Mouse (Mus musculus): ENCODE measurements around the gene Spem2.

The Spem2 gene

GRCm38 (mm10) chr11:69767625-69767909 lies 50.7 kb downstream of the Spem2 start:
- ChIA-PET POLR2A (interaction anchor here (0.6 to 6.3 kb wide), 30 partner anchors 8 to 133 kb away, joined by 3 to 57 read pairs (median 5); partner anchors contain the start of genes Nlgn2 (in 2 of the 4), 2810408A11Rik (in 1 of the 4), Chrnb1 (in 1 of the 4) and Fgf11 (in 1 of the 4)), CTCF (interaction anchor here in 1 of 4 experiments (0.7 kb wide), 1 partner anchor 34 kb away, joined by 3 read pairs; the partner anchor contains the start of gene Fgf11)

DNA sequence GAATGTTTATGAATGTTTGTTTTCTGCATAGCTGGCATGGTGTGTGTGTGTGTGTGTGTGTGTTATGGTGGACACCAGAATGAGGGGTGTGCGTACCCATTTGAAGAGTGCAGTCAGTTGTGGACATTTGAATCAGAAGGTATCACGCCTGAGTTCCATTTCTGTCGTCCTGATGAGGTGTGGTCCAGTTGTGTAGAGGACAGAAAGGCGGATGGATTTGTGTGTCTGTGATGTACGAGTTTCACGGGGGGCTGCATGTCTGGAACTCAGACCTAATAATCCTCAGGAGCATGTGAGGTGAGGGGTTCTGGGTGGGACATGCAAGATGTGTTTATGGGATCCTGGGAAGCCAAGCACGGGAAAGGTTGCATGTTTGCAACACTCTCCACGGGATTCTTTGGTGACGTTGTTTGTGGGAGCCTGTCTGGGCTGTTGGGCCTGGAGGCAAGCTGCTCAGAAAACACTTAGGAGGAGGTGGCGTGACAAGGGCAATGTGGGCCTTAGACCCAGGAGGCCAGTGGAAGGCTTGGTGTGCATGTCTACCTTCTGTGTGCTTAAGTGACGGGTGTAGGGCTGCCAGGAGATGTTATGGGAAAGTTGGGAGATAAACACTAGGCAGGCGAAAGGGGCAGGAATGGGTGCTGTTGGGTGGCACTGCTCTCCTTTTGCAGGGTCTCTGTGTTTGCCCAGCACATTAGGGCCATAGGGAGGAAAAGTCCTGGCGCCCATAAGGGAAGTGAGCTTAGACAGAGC lies 51.2 kb downstream of the Spem2 start:
- CTCF ChIA-PET: interaction anchor here in 1 of 4 experiments (0.7 kb wide), 1 partner anchor 34 kb away, joined by 3 read pairs; the partner anchor contains the start of gene Fgf11
- POLR2A ChIA-PET: interaction anchor here (0.6 to 6.3 kb wide), 33 partner anchors 8 to 134 kb away, joined by 3 to 57 read pairs (median 4); partner anchors contain the start of genes Chrnb1 (in 2 of the 4), Nlgn2 (in 2 of the 4), 2810408A11Rik (in 1 of the 4) and Fgf11 (in 1 of the 4)

All from embryonic stem cell, embryonic (primary cell).